Mouse (Mus musculus) hindbrain, embryonic 12.5 days (tissue): ENCODE results near the gene Tmem189. TPM values are rescaled to one million over a fixed set of nuclear protein-coding genes. Genes with fewer than 3 reads are reported as not detected.
"Not testable (repeated sequence)": the region's sequence is repeated elsewhere in the genome, so short reads cannot be mapped to it uniquely, and the experiment has no call there.

ENCODE experiments used
- ATAC-seq: fragments of 200-750 bp; cut with Nextera tagmentation; 2 replicates; pipeline ENCODE4 v1.8.0; 2017; ENCODE audit warnings: moderate TSS enrichment; ENCODE audit not compliant: low FRiP score
- H3K27ac ChIP-seq: fragments of 300-500 bp; sonication (generic); 2 replicates; pipeline ENCODE4 v1.5.1; 2016; ENCODE audit warnings: mild to moderate bottlenecking
- H3K27me3 ChIP-seq: fragments of 300-500 bp; sonication (generic); 2 replicates; pipeline ENCODE4 v1.6.1; 2016; ENCODE audit warnings: mild to moderate bottlenecking
- H3K36me3 ChIP-seq: fragments of 300-500 bp; sonication (generic); 2 replicates; pipeline ENCODE4 v1.6.1; 2016; ENCODE audit warnings: mild to moderate bottlenecking
- H3K4me1 ChIP-seq: fragments of 300-500 bp; sonication (generic); 2 replicates; pipeline ENCODE4 v1.6.1; 2016
- H3K4me2 ChIP-seq: fragments of 300-500 bp; sonication (generic); replicated peaks from 2 replicates; pipeline ENCODE4 v1.6.1; 2016; ENCODE audit warnings: mild to moderate bottlenecking
- H3K4me3 ChIP-seq: fragments of 300-500 bp; sonication (generic); 2 replicates; pipeline ENCODE4 v1.5.1; 2016; ENCODE audit warnings: mild to moderate bottlenecking
- H3K9ac ChIP-seq: fragments of 300-500 bp; sonication (generic); 2 replicates; pipeline ENCODE4 v1.6.1; 2016; ENCODE audit warnings: mild to moderate bottlenecking, moderate library complexity
- H3K9me3 ChIP-seq: fragments of 300-500 bp; sonication (generic); replicated peaks from 2 replicates; pipeline ENCODE4 v1.6.1; 2016; ENCODE audit warnings: mild to moderate bottlenecking
- WGBS: fragments of 180-500 bp; shearing (Covaris S2); methylation state at CpG from one replicate; pipeline ENCODE4 v1.1.7; 2016; 5-methylcytosine and 5-hydroxymethylcytosine counted together
- polyA plus RNA-seq: library from polyadenylated mRNA; unstranded; fragments of >200 nt; fragmentation: Nextera tagmentation; extraction: Ambion mirVana; gene quantifications from 2 replicates; pipeline ENCODE4 v1.2.1, GENCODE M21; 2016

The Tmem189 gene
- polyA plus RNA-seq, 1 experiment from 2014 or later, result 43.9 TPM

DNA sequence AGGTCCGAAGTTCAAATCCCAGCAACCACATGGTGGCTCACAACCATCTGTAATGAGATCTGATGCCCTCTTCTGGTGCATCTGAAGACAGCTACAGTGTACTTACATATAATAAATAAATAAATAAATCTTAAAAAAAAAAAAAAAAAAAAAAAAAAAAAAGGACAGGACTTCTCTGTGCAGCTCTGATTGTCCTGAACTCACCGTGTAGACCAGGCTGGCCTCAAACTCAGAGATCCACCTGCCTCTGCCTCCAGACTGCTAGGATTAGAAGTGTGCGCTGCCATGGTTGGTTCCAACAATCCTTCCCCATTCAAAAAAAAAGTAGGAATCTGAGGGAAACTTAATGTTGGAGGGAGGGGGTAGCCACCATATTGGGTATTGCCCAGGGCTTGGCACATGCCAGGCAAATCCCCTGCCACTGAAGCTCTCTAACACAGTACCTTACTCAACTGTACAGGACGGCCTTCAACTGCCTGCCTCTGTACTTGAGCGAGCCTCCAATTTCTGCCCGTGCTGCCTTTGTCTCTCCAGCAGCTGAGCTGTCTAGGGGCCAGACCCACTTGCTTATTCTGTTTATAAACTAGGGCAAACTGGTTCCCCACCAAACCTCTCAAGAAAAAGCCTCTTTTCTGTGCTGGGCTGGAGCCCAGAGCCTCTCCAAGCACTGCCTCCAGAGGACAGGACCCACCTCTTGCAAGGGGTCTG, 65.1 kb downstream of the Tmem189 start:
- no peak for ATAC-seq
- H3K36me3 ChIP-seq, result 0 out of 2 replicates have a peak, but pooled peaks cover 11% of the 10 kb centered on the region
- H3K27ac ChIP-seq, result no peak overlapping the region
- no peaks in the 10 kb centered on the region for H3K9me3 ChIP-seq
- H3K9ac ChIP-seq, result no peak overlapping the region
- H3K4me2 ChIP-seq, result no peak overlapping the region
- no peaks in the 10 kb centered on the region for H3K27me3 ChIP-seq
- 91% methylated on average over 5 of the region's 6 CpGs for WGBS
- H3K4me3 ChIP-seq, result no peak overlapping the region
- peaks cover 31% of the 10 kb centered on the region for H3K4me1 ChIP-seq

DNA sequence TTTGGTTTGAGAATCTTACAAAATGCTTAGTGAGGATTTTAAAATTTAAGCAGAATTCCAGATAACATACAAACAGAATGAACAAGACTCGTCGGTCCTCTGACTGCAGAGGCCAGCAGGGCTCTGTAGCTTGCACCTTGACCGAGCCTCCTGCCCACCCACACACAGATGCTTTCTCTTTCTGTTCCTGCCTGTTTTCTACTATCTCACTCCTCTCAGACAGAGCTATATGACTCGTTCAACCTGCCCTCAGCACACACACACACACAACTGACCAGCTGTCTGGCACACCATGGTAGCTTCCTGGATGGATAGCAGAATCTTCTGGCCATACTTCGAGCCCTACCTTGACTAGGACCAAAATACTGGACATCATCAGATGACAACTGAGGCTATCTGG, 66.7 kb downstream of the Tmem189 start:
- WGBS, result 82% methylated on average over 5 of the region's 5 CpGs
- Histone ChIP-seq H3K27ac (no peak overlapping the region), H3K4me1 (peaks cover 20% of the 10 kb centered on the region), H3K36me3 (0 out of 2 replicates have a peak, but pooled peaks cover 8% of the 10 kb centered on the region), H3K4me2 (no peak overlapping the region), H3K9ac (no peak overlapping the region), H3K4me3 (no peak overlapping the region), H3K27me3 (no peaks in the 10 kb centered on the region), H3K9me3 (no peaks in the 10 kb centered on the region)
- ATAC-seq, result no peak

DNA sequence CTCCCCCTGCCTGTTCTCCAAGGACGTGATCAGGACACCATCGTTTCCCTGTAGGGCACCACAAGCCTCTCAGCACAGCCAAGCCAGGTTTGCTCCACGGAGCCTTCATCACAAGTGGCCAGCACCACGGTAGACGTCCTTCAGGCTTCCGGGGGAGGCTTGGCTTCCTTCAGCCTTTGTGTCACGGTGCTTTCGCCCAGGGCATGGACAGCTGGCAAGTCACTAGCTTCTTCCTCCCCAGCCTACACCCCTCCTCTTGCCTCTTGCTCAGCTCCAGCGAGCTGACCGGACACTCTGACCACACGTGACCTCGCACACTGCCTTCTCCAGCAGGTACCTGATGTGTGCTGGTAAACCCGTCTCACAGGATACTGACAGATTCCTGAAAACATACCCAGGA, 67.3 kb downstream of the Tmem189 start:
- WGBS, result 86% methylated on average over 13 of the region's 13 CpGs
- no peak overlapping the region for H3K4me3 ChIP-seq

DNA sequence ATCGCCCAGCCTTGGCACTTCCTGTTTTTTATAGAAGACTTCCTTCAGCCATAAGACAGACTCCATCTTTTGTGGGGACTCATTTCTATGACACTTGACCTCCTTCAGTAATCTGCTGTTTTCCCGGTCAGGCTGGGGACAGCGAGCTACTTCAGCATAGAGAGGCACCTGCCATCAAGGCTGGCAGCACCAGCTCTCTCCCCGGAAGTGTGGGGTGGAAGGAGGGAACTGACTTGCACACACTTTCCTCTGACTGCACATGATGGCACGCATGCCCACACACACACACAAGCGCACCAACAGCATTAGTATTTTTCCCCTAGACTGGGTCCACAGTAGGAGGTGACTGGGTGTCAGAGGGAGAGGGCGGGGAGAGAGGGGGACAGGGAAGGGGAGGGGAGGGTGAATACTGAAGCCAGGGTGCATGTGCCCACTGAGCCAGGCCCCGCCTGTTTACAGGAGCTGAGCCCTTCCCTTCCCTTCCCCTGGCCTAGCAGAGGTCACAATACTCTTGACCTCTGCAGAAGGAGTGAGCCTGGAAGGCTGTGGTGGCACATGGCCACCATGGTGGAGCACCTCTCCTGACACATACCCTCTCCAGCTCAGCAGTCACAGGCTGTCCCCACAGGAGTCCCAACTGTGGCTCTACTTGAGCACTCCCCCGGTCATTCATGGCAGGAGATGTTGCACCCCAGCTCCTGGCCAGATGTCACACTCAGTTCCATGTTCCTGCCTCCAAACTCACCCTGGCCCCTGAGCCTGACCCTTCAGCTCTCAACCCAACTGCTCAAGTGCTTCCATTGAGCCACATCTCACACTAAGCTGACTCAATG, 68.2 kb downstream of the Tmem189 start:
- peaks cover 15% of the 10 kb centered on the region for H3K4me1 ChIP-seq

More for the DNA sequence above, 67.3 kb downstream of the Tmem189 start:
- Histone ChIP-seq H3K4me2 (no peak overlapping the region), H3K4me1 (peaks cover 18% of the 10 kb centered on the region), H3K27me3 (no peaks in the 10 kb centered on the region), H3K36me3 (peaks cover 7% of the 10 kb centered on the region), H3K9me3 (no peaks in the 10 kb centered on the region), H3K27ac (no peak overlapping the region), H3K9ac (no peak overlapping the region)
- no peak for ATAC-seq

DNA sequence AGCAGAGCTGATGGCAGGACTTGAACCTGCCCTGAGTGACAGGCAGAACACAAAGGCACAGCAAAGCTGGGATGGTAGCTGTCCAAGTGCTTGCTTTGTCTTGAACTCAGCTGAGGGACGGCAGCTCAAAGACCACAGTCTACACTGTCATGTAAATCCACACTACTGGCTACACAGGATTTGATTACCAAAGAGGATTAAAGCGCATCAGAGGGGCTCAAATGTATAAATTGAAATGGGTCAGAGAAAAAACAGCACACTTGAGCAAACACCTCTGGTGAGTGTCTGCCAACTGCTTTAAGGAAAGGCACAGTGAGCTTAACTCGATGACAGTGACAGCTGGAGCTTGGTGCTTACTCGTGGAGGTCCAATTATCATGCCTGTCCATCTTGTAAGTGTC, 72.2 kb downstream of the Tmem189 start:
- H3K9me3 ChIP-seq, result no peaks in the 10 kb centered on the region; the same call in 1 of the 2 replicates
- WGBS, result 63% methylated on average over 4 of the region's 4 CpGs
- ATAC-seq, result no peak
- H3K27me3 ChIP-seq, result no peaks in the 10 kb centered on the region
- peaks cover 50% of the 10 kb centered on the region for H3K36me3 ChIP-seq
- no peak overlapping the region for H3K27ac ChIP-seq
- no peak overlapping the region for H3K4me3 ChIP-seq
- H3K4me1 ChIP-seq, result peaks cover 7% of the 10 kb centered on the region; the same call in 1 of the 2 replicates
- no peak overlapping the region for H3K4me2 ChIP-seq
- no peak overlapping the region for H3K9ac ChIP-seq

More for the DNA sequence above, 68.2 kb downstream of the Tmem189 start:
- Histone ChIP-seq H3K36me3 (peaks cover 12% of the 10 kb centered on the region), H3K27ac (no peak overlapping the region), H3K9ac (no peak overlapping the region), H3K4me2 (no peak overlapping the region), H3K4me3 (no peak overlapping the region), H3K9me3 (no peaks in the 10 kb centered on the region), H3K27me3 (no peaks in the 10 kb centered on the region)
- ATAC-seq, result no peak
- WGBS, result 84% methylated on average over 9 of the region's 9 CpGs

DNA sequence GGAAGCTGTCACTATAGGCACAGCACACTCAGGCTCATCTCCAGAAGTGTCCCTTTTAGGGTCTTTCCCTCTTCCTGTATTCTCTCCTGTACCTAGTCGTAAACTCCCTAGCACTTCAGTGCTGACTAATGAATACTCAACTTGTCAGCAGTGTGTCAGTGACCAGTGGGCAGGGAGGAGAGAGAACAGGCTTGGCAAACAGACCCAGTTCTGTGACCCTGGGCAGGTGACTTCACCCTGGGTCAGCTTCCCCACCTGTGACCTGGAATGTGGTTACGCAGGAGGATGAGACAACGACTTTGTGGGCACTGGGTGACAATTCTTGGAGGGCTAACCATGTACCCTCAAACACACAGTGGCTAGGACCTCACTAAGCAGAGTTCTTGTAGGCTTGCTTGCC, 72.6 kb downstream of the Tmem189 start:
- ATAC-seq, result no peak
- H3K4me1 ChIP-seq, result peaks cover 7% of the 10 kb centered on the region; the same call in 1 of the 2 replicates

DNA sequence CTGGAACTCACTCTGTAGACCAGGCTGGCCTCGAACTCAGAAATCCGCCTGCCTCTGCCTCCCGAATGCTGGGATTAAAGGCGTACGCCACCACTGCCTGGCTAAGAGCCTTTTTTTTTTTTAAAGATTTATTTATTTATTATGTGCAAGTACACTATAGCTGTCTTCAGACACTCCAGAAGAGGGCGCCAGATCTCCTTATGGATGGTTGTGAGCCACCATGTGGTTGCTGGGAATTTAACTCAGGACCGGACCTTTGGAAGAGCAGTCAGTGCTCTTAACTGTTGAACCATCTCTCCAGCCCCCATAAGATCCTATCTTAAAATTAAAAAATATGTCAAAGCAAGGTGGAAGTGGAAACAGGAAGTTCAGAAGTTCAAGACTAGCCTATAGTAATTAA, 76.3 kb downstream of the Tmem189 start:
- not testable (repeated sequence) for H3K4me2 ChIP-seq, H3K27me3 ChIP-seq, H3K27ac ChIP-seq, H3K9me3 ChIP-seq, H3K4me3 ChIP-seq, H3K9ac ChIP-seq, ATAC-seq, H3K4me1 ChIP-seq
- peaks cover 74% of the 10 kb centered on the region for H3K36me3 ChIP-seq
- WGBS, result 96% methylated on average over 7 of the region's 7 CpGs

More for the DNA sequence above, 72.6 kb downstream of the Tmem189 start:
- Histone ChIP-seq H3K9me3 (no peaks in the 10 kb centered on the region; the same call in 1 of the 2 replicates), H3K36me3 (peaks cover 54% of the 10 kb centered on the region), H3K27ac (no peak overlapping the region), H3K27me3 (no peaks in the 10 kb centered on the region), H3K4me2 (no peak overlapping the region), H3K4me3 (no peak overlapping the region), H3K9ac (no peak overlapping the region)
- 90% methylated on average over 3 of the region's 3 CpGs for WGBS

DNA sequence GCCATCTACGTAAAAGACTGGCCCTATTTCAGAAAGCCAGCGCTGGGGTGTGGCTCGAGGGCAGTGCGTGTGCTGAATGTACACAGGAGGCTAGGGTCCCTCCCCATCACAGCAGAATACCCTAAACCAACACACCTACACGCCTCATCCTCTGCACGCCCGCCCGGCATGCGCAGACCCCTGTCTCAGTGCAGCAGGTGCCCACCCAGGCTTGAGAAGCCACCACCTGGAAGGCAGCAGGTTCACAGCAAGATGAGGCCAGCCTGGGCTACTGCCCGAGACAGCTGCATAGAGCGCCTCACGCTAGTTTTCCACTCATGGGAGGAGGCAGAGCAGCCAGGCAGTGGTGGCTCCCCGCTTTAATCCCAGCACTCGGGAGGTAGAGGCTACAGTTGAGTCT, 77.5 kb downstream of the Tmem189 start:
- no peaks in the 10 kb centered on the region for H3K4me1 ChIP-seq
- 92% methylated on average over 14 of the region's 14 CpGs for WGBS
- no peak overlapping the region for H3K4me2 ChIP-seq
- no peak overlapping the region for H3K4me3 ChIP-seq
- H3K27ac ChIP-seq, result no peak overlapping the region
- H3K9ac ChIP-seq, result no peak overlapping the region
- ATAC-seq, result no peak
- no peaks in the 10 kb centered on the region; the same call in 1 of the 2 replicates for H3K9me3 ChIP-seq
- no peaks in the 10 kb centered on the region for H3K27me3 ChIP-seq
- H3K36me3 ChIP-seq, result peaks cover 74% of the 10 kb centered on the region

DNA sequence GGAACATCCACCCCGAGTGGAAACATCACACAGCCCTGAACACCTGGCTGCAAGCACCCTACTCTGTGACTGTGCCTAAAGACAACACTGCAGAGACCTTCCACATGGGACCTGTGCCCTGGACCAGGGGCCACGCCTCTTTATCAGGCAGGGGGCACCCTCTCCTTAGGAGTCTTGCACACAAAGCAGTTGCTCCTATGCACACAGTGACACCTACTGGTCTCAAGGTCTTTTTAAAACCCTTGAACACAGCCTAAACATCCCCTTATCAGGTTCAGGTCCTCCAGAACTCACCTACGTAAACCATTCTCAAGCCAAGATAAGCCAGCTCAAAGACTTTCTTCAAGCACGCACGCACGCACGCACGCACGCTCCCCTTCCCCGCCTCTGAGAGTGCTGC, 78.3 kb downstream of the Tmem189 start:
- Histone ChIP-seq H3K4me3 (no peak overlapping the region), H3K9ac (no peak overlapping the region), H3K4me2 (no peak overlapping the region), H3K27me3 (no peaks in the 10 kb centered on the region), H3K27ac (no peak overlapping the region), H3K9me3 (no peaks in the 10 kb centered on the region; the same call in 1 of the 2 replicates), H3K36me3 (peaks cover 72% of the 10 kb centered on the region), H3K4me1 (no peaks in the 10 kb centered on the region)
- ATAC-seq, result no peak
- WGBS, result 90% methylated on average over 10 of the region's 10 CpGs

DNA sequence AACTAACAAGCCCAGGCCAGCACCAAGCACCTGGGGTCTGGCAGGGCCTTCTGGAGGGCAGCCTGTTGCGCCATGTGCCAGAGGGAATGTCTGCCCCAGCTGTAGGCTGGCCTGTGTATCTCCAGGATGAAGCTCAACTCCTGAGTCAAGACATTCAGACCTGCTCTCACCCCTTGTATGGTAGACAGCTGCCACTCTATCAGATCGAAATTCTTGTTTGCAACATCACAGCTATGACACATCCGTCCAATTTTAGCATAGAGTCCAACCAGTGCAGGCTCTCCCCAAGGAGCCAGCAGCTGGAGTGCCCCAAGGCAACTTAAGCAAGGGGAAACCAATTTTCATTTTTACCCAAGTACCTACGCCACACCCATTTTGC, 82.9 kb downstream of the Tmem189 start:
- WGBS, result 91% methylated on average over 4 of the region's 4 CpGs
- Histone ChIP-seq H3K4me2 (no peak overlapping the region), H3K4me3 (no peak overlapping the region), H3K27ac (no peak overlapping the region), H3K36me3 (peaks cover 32% of the 10 kb centered on the region), H3K9me3 (no peaks in the 10 kb centered on the region), H3K4me1 (0 out of 2 replicates have a peak, but pooled peaks cover 3% of the 10 kb centered on the region), H3K27me3 (peaks cover 6% of the 10 kb centered on the region), H3K9ac (no peak overlapping the region)
- ATAC-seq, result no peak

DNA sequence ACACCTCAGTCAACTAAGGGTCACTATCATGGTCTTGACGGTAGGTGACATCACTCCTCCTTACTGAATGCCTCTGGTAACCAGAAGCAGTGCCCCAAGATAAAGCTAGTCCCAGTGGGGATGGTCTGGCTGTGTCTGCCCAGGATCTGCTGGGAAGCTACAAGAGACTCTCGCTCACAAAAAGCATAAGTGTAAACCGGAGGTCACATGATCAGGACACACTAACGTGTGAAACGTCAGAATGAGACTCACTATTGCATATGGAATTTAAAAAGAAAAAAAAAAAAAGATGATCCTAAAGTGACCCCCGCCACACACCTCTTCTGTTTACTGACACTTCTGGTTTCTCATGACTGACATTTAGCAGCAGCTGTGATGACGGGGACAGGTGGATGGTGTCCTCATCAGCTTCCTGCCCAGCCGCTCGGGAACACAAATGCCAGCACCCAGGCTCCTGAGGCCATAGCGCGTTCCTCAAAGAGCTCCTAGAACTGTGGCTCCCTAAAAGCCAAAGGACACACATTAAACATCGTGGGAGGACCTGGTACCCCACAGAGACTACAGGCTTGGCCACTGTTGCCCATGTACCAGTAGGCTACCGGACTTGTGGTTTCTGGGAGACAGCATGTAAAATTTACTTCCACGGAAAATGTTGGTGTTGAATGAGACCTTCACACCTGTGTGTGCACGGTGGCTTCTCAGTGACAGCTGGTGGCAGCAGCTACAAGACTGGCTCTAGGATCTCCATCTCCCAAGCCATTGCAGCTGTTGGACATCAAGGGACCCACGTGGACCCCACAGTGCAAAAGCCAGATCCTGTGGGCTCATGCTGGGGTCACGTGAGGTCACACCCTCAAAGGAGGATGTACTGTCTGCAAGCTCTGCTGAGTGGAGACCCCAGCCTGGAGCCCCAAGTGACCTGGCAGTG, 83.5 kb downstream of the Tmem189 start:
- Histone ChIP-seq H3K4me2 (no peak overlapping the region), H3K9ac (no peak overlapping the region), H3K36me3 (peaks cover 32% of the 10 kb centered on the region), H3K9me3 (no peaks in the 10 kb centered on the region), H3K4me3 (no peak overlapping the region), H3K27ac (no peak overlapping the region), H3K27me3 (peaks cover 6% of the 10 kb centered on the region), H3K4me1 (0 out of 2 replicates have a peak, but pooled peaks cover 3% of the 10 kb centered on the region)
- ATAC-seq, result no peak
- 76% methylated on average over 17 of the region's 17 CpGs for WGBS
